Mouse (Mus musculus) inflammation-experienced regulatory T-cells, adult 6 months (primary cell): ENCODE results near the gene B3gnt5. TPM values are rescaled to one million over a fixed set of nuclear protein-coding genes. Genes with fewer than 3 reads are reported as not detected.
"Not testable (repeated sequence)": the region's sequence is repeated elsewhere in the genome, so short reads cannot be mapped to it uniquely, and the experiment has no call there.

ENCODE experiments used
- ATAC-seq: one replicate; pipeline ENCODE4 v1.8.0; 2017
- polyA plus RNA-seq, 3 experiments: library from polyadenylated mRNA; unstranded; fragments of 100-300 nt; shearing (Covaris generic); gene quantifications; one replicate each; pipeline ENCODE4 v1.2.1; 2017

B3gnt5 gene
- polyA plus RNA-seq = 10 to 100 TPM; 11.8 to 27.1 (median 14.7) TPM

GRCm38 (mm10) chr16:19760074-19760473, at the start of gene B3gnt5:
TSS of gene B3gnt5 (plus strand) at chr16:19760208.
- ATAC-seq = peak; percentile 66

DNA sequence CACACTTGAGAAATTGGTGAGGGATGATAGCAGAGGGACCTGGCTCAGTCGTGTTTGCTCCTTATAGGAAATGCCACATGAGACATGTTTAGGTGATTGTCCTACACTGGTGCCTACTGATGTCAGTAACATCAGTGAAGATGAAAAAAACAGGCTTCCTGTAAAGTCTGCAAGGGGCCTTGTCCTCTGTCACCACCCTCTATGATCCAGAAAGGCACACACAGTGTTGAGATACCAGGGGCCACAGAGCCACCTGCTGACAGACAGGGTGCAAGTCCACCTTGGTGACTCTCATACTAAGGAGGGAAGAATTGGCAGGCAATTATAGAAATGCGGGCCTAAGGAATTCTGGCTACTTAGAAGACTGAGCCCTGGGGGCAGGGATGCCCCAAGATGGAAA, 39.0 kb upstream of the B3gnt5 start:
- ATAC-seq = no peak

GRCm38 (mm10) chr16:19724139-19724538, 35.9 kb upstream of the B3gnt5 start:
- not testable (repeated sequence) for ATAC-seq

DNA sequence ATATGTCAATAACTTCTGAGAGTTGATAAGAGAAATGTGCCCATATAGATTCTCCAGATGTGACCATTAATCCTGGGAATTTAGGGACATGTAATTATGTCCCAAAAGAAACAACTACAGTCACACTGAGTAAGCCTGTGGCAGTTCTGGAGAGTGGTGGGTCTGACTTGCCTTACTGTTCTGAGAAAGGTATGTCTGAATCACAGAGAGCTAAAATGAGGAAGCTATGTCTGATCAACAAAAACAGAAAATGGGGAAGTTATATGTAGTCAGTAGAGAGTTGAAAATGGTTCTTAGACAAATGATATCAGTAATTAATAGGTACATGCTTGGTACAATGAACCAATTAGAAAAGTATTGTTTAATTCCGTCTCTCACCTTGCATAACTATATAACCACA, 27.1 kb upstream of the B3gnt5 start:
- ATAC-seq = no peak

GRCm38 (mm10) chr16:19760505-19761496, 793 bp downstream of the B3gnt5 start:
- ATAC-seq = peak; percentile 43

- peak; percentile 67 for ATAC-seq
Observed at GRCm38 (mm10) chr16:19761691-19762090, 1.7 kb downstream of the B3gnt5 start.

- ATAC-seq = no peak
Observed at GRCm38 (mm10) chr16:19766107-19766506, 6.1 kb downstream of the B3gnt5 start.

DNA sequence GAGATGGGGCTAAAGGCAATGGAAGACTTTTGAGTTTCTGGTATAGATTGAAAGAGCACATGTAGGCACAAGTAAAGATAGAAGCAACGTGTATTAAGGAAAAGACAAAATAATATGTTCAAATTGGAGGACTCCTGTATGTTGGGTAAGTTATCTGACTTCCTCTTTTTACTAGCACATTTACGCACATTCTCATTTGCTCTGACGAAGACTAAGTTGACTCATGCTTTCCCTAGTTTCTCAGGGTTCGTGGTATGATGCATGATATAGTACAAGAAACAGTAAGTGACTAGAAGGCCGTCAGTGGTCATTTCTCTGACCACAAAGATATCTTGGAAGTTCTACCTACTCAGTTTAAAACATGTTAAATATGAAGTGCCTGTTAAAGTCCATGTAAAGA, 8.0 kb downstream of the B3gnt5 start:
- ATAC-seq = no peak

- ATAC-seq = no peak
Observed at GRCm38 (mm10) chr16:19772013-19772412, 12.0 kb downstream of the B3gnt5 start.

GRCm38 (mm10) chr16:19786386-19787090, 26.5 kb downstream of the B3gnt5 start:
- ATAC-seq = no peak

DNA sequence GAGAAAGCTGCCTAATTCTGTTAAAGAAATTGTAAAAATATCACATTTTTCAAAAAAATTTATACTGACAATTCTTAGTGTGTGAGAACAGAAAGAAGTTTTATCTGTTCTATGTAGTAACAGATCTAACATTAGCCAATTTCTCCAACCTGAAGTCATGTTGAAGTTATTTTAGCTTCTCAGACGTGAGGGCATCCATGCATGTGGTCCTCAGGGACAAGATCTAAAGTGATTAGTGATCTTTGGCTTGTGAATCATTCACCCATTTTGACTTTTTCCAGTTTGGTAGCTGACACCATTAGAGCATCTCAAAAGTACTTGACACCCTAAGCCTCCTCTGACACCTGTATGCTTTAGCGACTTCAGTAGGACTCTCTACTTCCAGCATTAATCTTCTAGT, 29.9 kb downstream of the B3gnt5 start:
- no peak for ATAC-seq

DNA sequence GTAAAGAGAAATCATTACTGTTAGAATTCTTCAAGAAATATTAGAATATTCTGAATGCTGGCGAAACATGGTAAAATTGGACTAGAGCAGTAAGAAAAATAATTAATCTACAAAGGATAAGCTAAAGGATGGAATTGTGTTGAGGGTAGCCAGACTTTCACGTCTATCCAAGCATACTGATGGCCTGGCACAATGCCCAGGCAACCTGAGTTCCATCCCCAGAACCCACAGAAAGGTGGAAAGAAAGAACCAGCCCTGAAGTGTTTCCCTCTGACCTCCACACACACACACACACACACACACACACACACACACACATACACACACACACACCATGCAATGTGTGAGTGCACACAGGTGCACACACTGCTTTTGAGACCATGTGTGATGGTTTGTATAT, 58.8 kb downstream of the B3gnt5 start:
- ATAC-seq = no peak

Other genes starting within 250 kb of the B3gnt5 start
- gene Olfr167, start 237.9 kb upstream of the B3gnt5 start, polyA plus RNA-seq = under 1 TPM in 1 of 3 experiments, not detected in 2; 0.05 TPM
- gene Olfr168, start 224.7 kb upstream of the B3gnt5 start, polyA plus RNA-seq = not detected
- not detected for gene Olfr169, start 188.4 kb upstream of the B3gnt5 start, polyA plus RNA-seq
- not detected for gene Olfr170, start 148.3 kb upstream of the B3gnt5 start, polyA plus RNA-seq
- gene Olfr171, start 130.3 kb upstream of the B3gnt5 start, polyA plus RNA-seq = not detected
- gene Lamp3, start 53.8 kb upstream of the B3gnt5 start, polyA plus RNA-seq = not detected
- gene Klhl6, start 222.8 kb downstream of the B3gnt5 start, polyA plus RNA-seq = 100 to 1,000 TPM; 205 to 255 (median 211) TPM